Mouse (Mus musculus): ENCODE results near the gene Tmem223. TPM values are rescaled to one million over a fixed set of nuclear protein-coding genes. Genes with fewer than 3 reads are reported as not detected.
A peak's percentile ranks its signal among the peaks of the same experiment; 100 is the strongest.

Gene Tmem223
- total RNA-seq, 2 experiments from 2014 or later: 133 to 134 TPM

GRCm38 (mm10) chr19:8745382-8745781, 25.4 kb upstream of the Tmem223 start:
- DNase-seq: no peak

- DNase-seq: no peak
Measured at GRCm38 (mm10) chr19:8747368-8747767, 23.4 kb upstream of the Tmem223 start.

GRCm38 (mm10) chr19:8755652-8756051, 15.1 kb upstream of the Tmem223 start:
- no peak for DNase-seq

GRCm38 (mm10) chr19:8756635-8757387, 14.0 kb upstream of the Tmem223 start, which contains the start of gene Nxf1:
TSS of gene Nxf1 (plus strand) at chr19:8757073.
- peak; percentile 93 to 95 for DNase-seq

- DNase-seq: no peak
Measured at GRCm38 (mm10) chr19:8757471-8757998, 13.3 kb upstream of the Tmem223 start.

GRCm38 (mm10) chr19:8758899-8759298, 11.9 kb upstream of the Tmem223 start:
- no peak for DNase-seq

- no peak for DNase-seq
Measured at GRCm38 (mm10) chr19:8760757-8761156, 10.0 kb upstream of the Tmem223 start.

- DNase-seq: no peak
Measured at GRCm38 (mm10) chr19:8763276-8763675, 7.5 kb upstream of the Tmem223 start.

GRCm38 (mm10) chr19:8765562-8765961, 5.2 kb upstream of the Tmem223 start:
- DNase-seq: no peak

- DNase-seq: no peak
Measured at GRCm38 (mm10) chr19:8772996-8773395, 2.2 kb downstream of the Tmem223 start.

GRCm38 (mm10) chr19:8773409-8773808, 2.6 kb downstream of the Tmem223 start:
- DNase-seq: no peak

GRCm38 (mm10) chr19:8774086-8774835, 3.5 kb downstream of the Tmem223 start, which contains the start of gene Tmem179b:
TSS of gene Tmem179b (minus strand) at chr19:8774467.
- DNase-seq: peak; percentile 95 to 99

GRCm38 (mm10) chr19:8774951-8775421, 4.2 kb downstream of the Tmem223 start:
- DNase-seq: no peak

GRCm38 (mm10) chr19:8786008-8786781, 15.4 kb downstream of the Tmem223 start, which contains the start of gene Taf6l:
TSS of gene Taf6l (minus strand) at chr19:8786417.
- peak; percentile 94 to 97 for DNase-seq

- DNase-seq: no peak
Measured at GRCm38 (mm10) chr19:8788521-8788920, 17.7 kb downstream of the Tmem223 start.

- no peak for DNase-seq
Measured at GRCm38 (mm10) chr19:8789171-8789570, 18.4 kb downstream of the Tmem223 start.

- no peak for DNase-seq
Measured at GRCm38 (mm10) chr19:8790171-8790570, 19.4 kb downstream of the Tmem223 start.

GRCm38 (mm10) chr19:8798264-8798946, 27.6 kb downstream of the Tmem223 start, which contains the start of gene Polr2g:
TSS of gene Polr2g (minus strand) at chr19:8798577.
- DNase-seq: peak; percentile 91 to 95

GRCm38 (mm10) chr19:8798947-8799315, 28.1 kb downstream of the Tmem223 start:
- DNase-seq: no peak

GRCm38 (mm10) chr19:8802130-8802821, 31.5 kb downstream of the Tmem223 start, which contains the start of gene Zbtb3:
TSS of gene Zbtb3 (plus strand) at chr19:8802555.
- peak; percentile 94 to 99 for DNase-seq
